Mouse (Mus musculus) brain, embryonic 14.5 days (tissue): ENCODE results near the gene Msi1.

Experiments
- CTCF ChIP-seq: fragments of 200-500 bp; IDR thresholded peaks from 2 replicates; pipeline ENCODE4 v1.5.1; 2012; ENCODE audit warnings: inconsistent platforms, mild to moderate bottlenecking, moderate library complexity, borderline replicate concordance; ENCODE audit not compliant: insufficient read depth, insufficient read length; ENCODE audit errors: extremely low read depth
- POLR2A ChIP-seq: fragments of 200-500 bp; IDR thresholded peaks from 2 replicates; pipeline ENCODE4 v1.6.1; 2012; ENCODE audit warnings: mild to moderate bottlenecking, inconsistent platforms, borderline replicate concordance; ENCODE audit not compliant: poor library complexity, insufficient read depth, insufficient read length, severe bottlenecking; ENCODE audit errors: extremely low read depth

GRCm38 (mm10) chr5:115487353-115487752, 58.0 kb downstream of the Msi1 start:
- no peak for TF ChIP-seq CTCF
- TF ChIP-seq POLR2A: no peak
